ENCODE assay signal across 11 mouse cellular contexts in the genomic region with DNA sequence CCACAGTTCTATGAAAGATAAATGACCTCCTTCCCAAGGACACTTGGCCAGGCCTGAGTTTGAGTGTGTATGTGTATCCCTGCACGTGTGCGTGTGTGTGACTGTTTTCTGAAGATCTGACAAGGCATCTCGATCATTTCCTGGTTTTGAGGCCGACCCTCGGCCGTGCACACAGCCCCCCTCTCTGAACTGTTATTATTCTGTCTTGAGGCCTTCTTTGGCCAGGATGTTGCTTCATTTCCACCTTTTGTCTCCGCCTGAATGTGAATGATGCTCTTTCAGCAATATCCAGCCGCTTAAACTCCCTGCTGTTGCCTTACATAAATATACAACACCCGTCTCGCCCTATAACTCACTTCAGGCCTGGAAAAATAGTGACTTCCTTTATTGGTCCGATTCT. TPM values are rescaled to one million over a fixed set of nuclear protein-coding genes. Genes with fewer than 3 reads are reported as not detected.
A peak's percentile ranks its signal among the peaks of the same experiment; 100 is the strongest.
DNase-seq lines count a peak whose midpoint lies in the region; ATAC-seq and TF ChIP-seq lines count a peak whose summit lies in the region.
"Had no signal": no experiment of that assay in that cellular context is flagged by ENCODE, and none has a peak within 500 bp of the region (broad histone marks: within the 10 kb centered on the region; RNA-seq: fewer than 3 reads in every experiment).

No protein-coding gene starts in this region.

- H3K9ac ChIP-seq in neural tube, embryonic 15.5 days (replicated peaks): no peak overlapping the region
- H3K9ac ChIP-seq in liver, embryonic 14.5 days (replicated peaks): no peak overlapping the region

- DNase-seq in neural tube, embryonic 10.5 days (ENCODE audit: extremely low spot score, low spot score): peak; percentile 19
- peak; percentile 26 to 37 for DNase-seq in heart, postnatal 14 days
- no peak for DNase-seq in liver, embryonic 14.5 days (ENCODE audit: low read depth in 3 of 3, low spot score in 3 of 3)
- DNase-seq in layer of hippocampus, adult 8-10 months (ENCODE audit: low spot score in 2 of 2): no peak
- DNase-seq in cerebellum, adult 2 months: no peak
- no peak for DNase-seq in frontal cortex, postnatal 25 days (ENCODE audit: low spot score in 2 of 2)
- DNase-seq in Muller cell, postnatal 12 days (ENCODE audit: inconsistent ontology term): no peak
- DNase-seq: gastrocnemius, postnatal 36 days; spleen, adult 18-20 months had no signal

- no peak for TF ChIP-seq POLR2A in cerebellum, adult 2 months (IDR thresholded peaks at IDR 0.05; ENCODE audit: borderline replicate concordance, insufficient read depth, low read length)

- no peak overlapping the region for H3K4me3 ChIP-seq in neural tube, embryonic 15.5 days (replicated peaks)
- H3K4me3 ChIP-seq in liver, embryonic 14.5 days (ENCODE audit: insufficient read depth in 1 of 2, low read depth in 2 of 2, low read length in 2 of 2): no peak overlapping the region
- no peak overlapping the region for H3K4me3 ChIP-seq in cerebellum, adult 2 months (replicated peaks; ENCODE audit: insufficient read depth, low read depth, low read length)

- TF ChIP-seq EP300 in liver, embryonic 14.5 days (IDR thresholded peaks at IDR 0.05; ENCODE audit: low read depth): no peak

- no peaks in the 10 kb centered on the region for H3K27me3 ChIP-seq in neural tube, embryonic 15.5 days (replicated peaks)
- H3K27me3 ChIP-seq in liver, embryonic 14.5 days (ENCODE audit: control insufficient read depth, insufficient read depth, low read length): no peaks in the 10 kb centered on the region
- no peaks in the 10 kb centered on the region for H3K27me3 ChIP-seq in cerebellum, adult 2 months (ENCODE audit: control insufficient read depth, insufficient read depth, low read length)

- no peaks in the 10 kb centered on the region for H3K9me3 ChIP-seq in neural tube, embryonic 15.5 days (replicated peaks)
- no peaks in the 10 kb centered on the region for H3K9me3 ChIP-seq in liver, embryonic 14.5 days (ENCODE audit: control insufficient read depth, low read length)

- H3K4me1 ChIP-seq in neural tube, embryonic 15.5 days: peaks cover 14% of the 10 kb centered on the region; the same call in 1 of the 2 replicates
- H3K4me1 ChIP-seq in liver, embryonic 14.5 days (replicated peaks; ENCODE audit: control insufficient read depth in 2 of 2, insufficient read depth in 2 of 2, low read length in 1 of 2): peaks cover 0 to 6% of the 10 kb centered on the region in 2 experiments; a peak in 2 of 4 replicates
- no peaks in the 10 kb centered on the region for H3K4me1 ChIP-seq in cerebellum, adult 2 months (ENCODE audit: control insufficient read depth, insufficient read depth, low read length)

- TF ChIP-seq CTCF in liver, embryonic 14.5 days (IDR thresholded peaks at IDR 0.05; ENCODE audit: low read depth): no peak
- no peak for TF ChIP-seq CTCF in cerebellum, adult 2 months (IDR thresholded peaks at IDR 0.05; ENCODE audit: borderline replicate concordance, insufficient read depth, low read depth, low read length)

- WGBS in neural tube, embryonic 15.5 days: 38% methylated on average over 11 of the region's 11 CpGs
- WGBS in liver, embryonic 14.5 days (ENCODE audit: insufficient replicate concordance): 29% methylated on average over 11 of the region's 11 CpGs
- WGBS in cerebellum, adult 2 months: 75% methylated on average over 11 of the region's 11 CpGs

- intact Hi-C loops in heart, postnatal 14 days (cut with DNase I): loop anchor here (5.0 to 10.0 kb wide), 4 partner anchors 66 to 964 kb away; no protein-coding TSS in a partner anchor

- H3K4me2 ChIP-seq in neural tube, embryonic 15.5 days: no peak overlapping the region
- no peak overlapping the region for H3K4me2 ChIP-seq in liver, embryonic 14.5 days (ENCODE audit: low read depth)

- no peak for ATAC-seq in neural tube, embryonic 15.5 days (ENCODE audit: low FRiP score)
- peak; percentile 35; the same call in 1 of the 2 replicates for ATAC-seq in liver, embryonic 14.5 days (ENCODE audit: insufficient read depth)

- no peak overlapping the region for H3K27ac ChIP-seq in neural tube, embryonic 15.5 days (replicated peaks)
- H3K27ac ChIP-seq in liver, embryonic 14.5 days: no peak overlapping the region
- no peak overlapping the region for H3K27ac ChIP-seq in cerebellum, adult 2 months (ENCODE audit: insufficient read depth, low read length)

- H3K36me3 ChIP-seq in neural tube, embryonic 15.5 days: no peaks in the 10 kb centered on the region
- no peaks in the 10 kb centered on the region for H3K36me3 ChIP-seq in liver, embryonic 14.5 days (replicated peaks; ENCODE audit: control insufficient read depth, insufficient read depth, low read depth)

RNA-seq across cellular contexts. Expression of a gene that starts 39.9 kb away (rescaled TPM):
- not detected in 2 replicates for polyA plus RNA-seq in neural tube, embryonic 15.5 days (2015; fragmentation: Nextera tagmentation; extraction: Ambion mirVana)
- total RNA-seq in heart, postnatal 14 days (2021): not detected
- not detected in 2 replicates for polyA plus RNA-seq in liver, embryonic 14.5 days (2012; rRNA removed)
- not detected in 2 replicates for polyA plus RNA-seq in liver, embryonic 14.5 days (2014; fragmentation: Nextera tagmentation; extraction: Ambion mirVana)
- not detected for total RNA-seq in layer of hippocampus, adult 8-10 months (2022)
- polyA plus RNA-seq in cerebellum, adult 2 months (2012; rRNA removed): not detected in 2 replicates
- total RNA-seq: gastrocnemius, postnatal 36 days; megakaryocyte-erythroid progenitor cell, adult 5-6 weeks had no signal

Comparison
In these comparisons a context has a peak if more than half of its experiments do, and no peak if none do; other contexts are left out.
1. DNase-seq: peak in neural tube, embryonic 10.5 days (single experiment) and heart, postnatal 14 days (2 of 2); none in liver, embryonic 14.5 days (0 of 3), layer of hippocampus, adult 8-10 months (0 of 2), cerebellum, adult 2 months (0 of 2), frontal cortex, postnatal 25 days (0 of 2) and Muller cell, postnatal 12 days (single experiment).